Mouse (Mus musculus): ENCODE results near the gene Ndufa11. TPM values are rescaled to one million over a fixed set of nuclear protein-coding genes. Genes with fewer than 3 reads are reported as not detected.

The Ndufa11 gene
- polyA plus RNA-seq, 1 experiment from 2014 or later = 522 TPM

DNA sequence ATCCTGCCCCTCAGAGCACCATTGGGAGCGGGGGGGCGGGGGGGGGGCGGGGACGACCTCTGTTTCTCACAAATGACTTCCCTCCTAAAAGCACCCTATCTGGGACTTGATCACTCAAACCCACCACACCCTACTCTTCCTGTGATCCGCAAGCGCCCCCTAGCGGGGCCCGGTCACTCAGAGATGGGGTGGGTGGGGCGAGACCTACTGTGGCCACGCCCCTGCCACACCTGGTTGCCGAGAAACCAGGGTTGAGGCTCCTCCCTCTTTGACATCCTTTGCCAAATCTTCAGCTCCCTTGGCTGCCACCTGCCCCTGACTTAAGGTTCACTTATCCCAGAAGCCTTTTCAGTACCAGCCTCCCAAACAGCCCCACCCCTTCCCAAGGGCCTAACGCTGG, 40.6 kb downstream of the Ndufa11 start:
- H3K9ac ChIP-seq (ENCODE audit: low read length) = no peak overlapping the region
- H3K9me3 ChIP-seq (ENCODE audit: control insufficient read depth, low read length) = no peaks in the 10 kb centered on the region
- H3K4me3 ChIP-seq (ENCODE audit: low read depth, low read length) = no peak overlapping the region
- peaks cover 42% of the 10 kb centered on the region for H3K27me3 ChIP-seq (replicated peaks; ENCODE audit: control insufficient read depth, insufficient read depth, low read length)
- WGBS = 6% methylated on average over 12 of the region's 12 CpGs
- ATAC-seq (replicated peaks; ENCODE audit: low FRiP score, low TSS enrichment, low read depth) (no peak), DNase-seq (ENCODE audit: low spot score) (peak; percentile 81)
- peaks cover 24% of the 10 kb centered on the region for H3K4me1 ChIP-seq (replicated peaks; ENCODE audit: control insufficient read depth, insufficient read depth, low read length)
- H3K27ac ChIP-seq (ENCODE audit: low read depth) = no peak overlapping the region
- no peak overlapping the region for H3K4me2 ChIP-seq (ENCODE audit: low read length)
- H3K36me3 ChIP-seq (ENCODE audit: control insufficient read depth, insufficient read depth, low read length) = no peaks in the 10 kb centered on the region

DNA sequence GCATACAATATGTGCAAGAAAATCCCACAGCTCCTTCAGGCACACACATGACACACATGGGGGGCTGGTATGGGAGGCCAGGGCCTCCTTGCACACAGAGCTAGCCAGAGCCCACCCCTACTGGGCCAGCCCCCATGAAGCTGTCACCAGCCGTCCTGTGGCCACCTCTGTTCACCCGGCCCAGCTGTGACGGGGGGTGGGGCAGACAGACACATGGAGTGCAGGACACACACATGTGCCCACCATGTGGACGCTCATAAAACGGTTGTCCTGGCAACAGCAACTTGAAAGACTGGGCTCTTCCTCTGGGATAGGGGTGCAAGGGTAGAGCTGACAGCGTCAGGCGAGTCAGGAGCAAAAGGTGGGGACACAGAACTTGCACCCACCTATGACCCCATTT, 41.7 kb downstream of the Ndufa11 start:
- no peak overlapping the region for H3K27ac ChIP-seq (ENCODE audit: low read depth)
- H3K9ac ChIP-seq (ENCODE audit: low read length) = no peak overlapping the region
- no peak overlapping the region for H3K4me2 ChIP-seq (ENCODE audit: low read length)
- DNase-seq (ENCODE audit: low spot score) (no peak), ATAC-seq (replicated peaks; ENCODE audit: low FRiP score, low TSS enrichment, low read depth) (no peak)
- no peak overlapping the region for H3K4me3 ChIP-seq (ENCODE audit: low read depth, low read length)
- no peaks in the 10 kb centered on the region for H3K36me3 ChIP-seq (ENCODE audit: control insufficient read depth, insufficient read depth, low read length)
- H3K4me1 ChIP-seq (replicated peaks; ENCODE audit: control insufficient read depth, insufficient read depth, low read length) = peaks cover 21% of the 10 kb centered on the region
- no peaks in the 10 kb centered on the region for H3K9me3 ChIP-seq (ENCODE audit: control insufficient read depth, low read length)
- peaks cover 31% of the 10 kb centered on the region for H3K27me3 ChIP-seq (replicated peaks; ENCODE audit: control insufficient read depth, insufficient read depth, low read length)
- WGBS = 58% methylated on average over 7 of the region's 7 CpGs

DNA sequence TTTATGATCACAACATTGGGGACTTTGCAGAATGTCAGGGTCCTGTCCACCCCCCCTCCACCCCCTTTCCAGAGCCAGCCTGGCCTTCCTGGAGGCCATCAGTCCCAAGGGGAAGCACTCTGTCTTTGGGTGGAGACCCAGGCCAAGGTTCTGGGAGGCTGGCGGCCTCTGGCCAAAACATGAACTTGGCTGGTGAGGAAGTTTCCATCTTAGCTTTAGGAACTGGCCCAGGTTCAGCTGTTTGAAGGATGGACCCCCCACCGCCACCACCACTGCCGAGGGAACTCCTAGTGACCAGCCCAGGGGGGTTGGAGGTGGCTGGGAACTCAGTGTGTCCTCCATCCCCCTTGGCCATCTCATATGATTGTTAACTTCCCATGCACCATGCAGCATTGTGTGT, 43.5 kb downstream of the Ndufa11 start:
- H3K4me3 ChIP-seq (ENCODE audit: low read depth, low read length) = no peak overlapping the region
- DNase-seq (ENCODE audit: low spot score) (no peak), ATAC-seq (replicated peaks; ENCODE audit: low FRiP score, low TSS enrichment, low read depth) (no peak)
- whole genome bisulfite sequencing = 62% methylated on average over 3 of the region's 3 CpGs
- H3K4me2 ChIP-seq (ENCODE audit: low read length) = no peak overlapping the region
- no peak overlapping the region for H3K27ac ChIP-seq (ENCODE audit: low read depth)
- H3K27me3 ChIP-seq (replicated peaks; ENCODE audit: control insufficient read depth, insufficient read depth, low read length) = peaks cover 13% of the 10 kb centered on the region
- H3K9me3 ChIP-seq (ENCODE audit: control insufficient read depth, low read length) = no peaks in the 10 kb centered on the region
- H3K36me3 ChIP-seq (ENCODE audit: control insufficient read depth, insufficient read depth, low read length) = no peaks in the 10 kb centered on the region
- no peak overlapping the region for H3K9ac ChIP-seq (ENCODE audit: low read length)
- peaks cover 26% of the 10 kb centered on the region for H3K4me1 ChIP-seq (replicated peaks; ENCODE audit: control insufficient read depth, insufficient read depth, low read length)

DNA sequence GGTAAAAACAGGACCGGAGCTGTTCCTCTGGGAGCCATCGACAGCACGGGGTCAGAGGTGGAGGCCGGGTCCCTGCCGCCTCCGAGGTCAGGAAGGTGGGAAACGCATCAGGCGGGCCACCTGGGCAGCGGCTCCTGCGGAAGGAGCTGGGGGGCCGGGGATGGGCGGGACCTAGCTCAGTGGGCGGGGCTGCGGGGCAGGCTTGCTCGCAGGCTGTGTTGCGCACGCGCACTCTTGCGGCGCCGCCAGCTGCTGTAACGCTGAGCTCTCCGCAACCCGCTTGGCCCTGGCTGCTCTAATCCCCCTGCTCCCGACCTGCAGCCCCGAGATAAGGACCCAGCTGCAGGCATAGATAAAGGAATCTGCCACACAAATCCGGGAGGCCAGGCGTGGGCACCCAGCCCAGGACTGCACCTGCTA, 44.4 kb downstream of the Ndufa11 start:
- DNase-seq (ENCODE audit: low spot score) (peak; percentile 94), ATAC-seq (replicated peaks; ENCODE audit: low FRiP score, low TSS enrichment, low read depth) (peak; percentile 16)
- Histone ChIP-seq H3K36me3 (ENCODE audit: control insufficient read depth, insufficient read depth, low read length) (peaks cover 3% of the 10 kb centered on the region; the same call in 1 of the 2 replicates), H3K27me3 (replicated peaks; ENCODE audit: control insufficient read depth, insufficient read depth, low read length) (peaks cover 4% of the 10 kb centered on the region; the same call in 1 of the 2 replicates), H3K9me3 (ENCODE audit: control insufficient read depth, low read length) (no peaks in the 10 kb centered on the region), H3K4me2 (ENCODE audit: low read length) (peak overlapping the region; percentile 68), H3K9ac (ENCODE audit: low read length) (peak overlapping the region; percentile 49), H3K4me3 (ENCODE audit: low read depth, low read length) (peak overlapping the region; percentile 43), H3K27ac (ENCODE audit: low read depth) (peak overlapping the region; percentile 35), H3K4me1 (replicated peaks; ENCODE audit: control insufficient read depth, insufficient read depth, low read length) (peaks cover 26% of the 10 kb centered on the region)
- WGBS = under 1% methylated on average over 28 of the region's 28 CpGs

DNA sequence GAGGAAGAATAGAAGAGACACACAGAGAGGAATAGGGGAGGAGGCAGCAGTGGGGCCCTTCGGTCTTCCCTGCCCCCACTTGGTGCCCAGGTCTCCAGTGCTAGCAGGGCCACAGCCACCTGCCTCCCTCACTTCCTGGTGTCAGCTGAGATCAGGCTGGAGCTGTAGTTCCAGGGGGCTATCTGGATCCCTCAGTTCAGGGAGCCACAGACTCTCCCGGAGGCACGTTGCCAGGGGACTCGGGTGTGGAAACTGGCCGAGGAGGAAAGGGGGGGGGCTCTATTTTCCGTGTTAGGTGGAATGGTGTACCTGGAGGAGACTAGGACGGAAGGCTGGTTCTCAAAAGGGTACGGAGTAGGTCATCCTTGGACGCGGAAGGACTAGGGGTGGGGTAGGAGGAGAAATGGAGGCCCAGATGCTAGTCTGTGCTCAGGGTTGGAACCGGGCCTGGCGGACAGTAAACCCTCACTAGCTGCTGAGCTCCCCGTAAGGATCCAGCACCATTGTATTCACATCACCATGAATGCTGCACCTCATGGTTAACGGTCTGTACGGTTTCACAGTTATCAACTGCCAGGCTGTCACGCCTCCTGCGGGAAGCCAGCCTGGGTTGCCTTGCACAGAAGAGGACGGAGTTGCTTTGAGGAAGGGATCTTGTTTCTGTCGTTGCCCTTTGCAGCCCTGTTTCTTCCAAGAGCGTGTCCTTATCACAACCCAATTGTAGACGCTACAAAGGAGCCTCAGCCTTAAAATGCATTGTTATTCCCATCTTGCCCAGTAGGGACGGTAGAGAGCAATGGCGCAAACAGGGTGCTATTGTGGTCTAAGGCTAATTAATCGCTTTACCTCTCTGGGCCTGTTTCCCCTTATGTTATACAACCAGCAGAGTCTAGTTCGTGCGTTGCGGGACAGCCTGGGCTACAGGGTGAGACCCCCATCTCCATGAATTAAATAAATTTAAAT, 45.5 kb downstream of the Ndufa11 start:
- peak overlapping the region; percentile 68; the same call in 1 of the 2 replicates for H3K4me2 ChIP-seq (ENCODE audit: low read length)
- peaks cover 20% of the 10 kb centered on the region for H3K4me1 ChIP-seq (replicated peaks; ENCODE audit: control insufficient read depth, insufficient read depth, low read length)
- H3K27ac ChIP-seq (ENCODE audit: low read depth) = peak overlapping the region; percentile 35
- ATAC-seq (replicated peaks; ENCODE audit: low FRiP score, low TSS enrichment, low read depth) (no peak), DNase-seq (ENCODE audit: low spot score) (peak; percentile 78)
- H3K36me3 ChIP-seq (ENCODE audit: control insufficient read depth, insufficient read depth, low read length) = peaks cover 14% of the 10 kb centered on the region
- no peak overlapping the region for H3K9ac ChIP-seq (ENCODE audit: low read length)
- no peaks in the 10 kb centered on the region for H3K27me3 ChIP-seq (replicated peaks; ENCODE audit: control insufficient read depth, insufficient read depth, low read length)
- WGBS = 46% methylated on average over 27 of the region's 27 CpGs
- H3K9me3 ChIP-seq (ENCODE audit: control insufficient read depth, low read length) = no peaks in the 10 kb centered on the region
- no peak overlapping the region for H3K4me3 ChIP-seq (ENCODE audit: low read depth, low read length)

DNA sequence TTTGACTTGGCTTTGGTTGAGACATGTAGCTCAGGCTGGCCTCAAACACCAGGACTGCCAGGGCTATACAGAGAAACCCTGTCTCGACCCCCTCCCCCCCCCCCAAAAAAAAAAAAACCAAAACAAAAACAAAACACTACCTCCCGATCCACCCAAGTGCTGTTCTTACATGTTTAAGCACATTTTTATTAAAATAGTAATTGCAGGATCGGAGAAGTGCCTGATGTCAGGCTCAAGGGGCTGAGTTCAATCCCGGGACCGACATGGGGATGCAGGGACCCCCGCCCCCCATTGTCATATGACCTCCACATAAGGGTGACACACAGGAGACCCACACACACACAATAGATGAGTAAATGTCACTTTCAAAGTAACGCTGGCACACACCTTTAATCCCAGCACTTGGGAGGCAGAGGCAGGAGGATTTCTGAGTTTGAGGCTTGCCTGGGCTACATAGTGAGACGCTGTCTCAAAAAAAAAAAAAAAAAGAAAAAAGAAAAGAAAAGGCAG, 46.2 kb downstream of the Ndufa11 start:
- no peak overlapping the region; the same call in 1 of the 2 replicates for H3K27ac ChIP-seq (ENCODE audit: low read depth)

DNA sequence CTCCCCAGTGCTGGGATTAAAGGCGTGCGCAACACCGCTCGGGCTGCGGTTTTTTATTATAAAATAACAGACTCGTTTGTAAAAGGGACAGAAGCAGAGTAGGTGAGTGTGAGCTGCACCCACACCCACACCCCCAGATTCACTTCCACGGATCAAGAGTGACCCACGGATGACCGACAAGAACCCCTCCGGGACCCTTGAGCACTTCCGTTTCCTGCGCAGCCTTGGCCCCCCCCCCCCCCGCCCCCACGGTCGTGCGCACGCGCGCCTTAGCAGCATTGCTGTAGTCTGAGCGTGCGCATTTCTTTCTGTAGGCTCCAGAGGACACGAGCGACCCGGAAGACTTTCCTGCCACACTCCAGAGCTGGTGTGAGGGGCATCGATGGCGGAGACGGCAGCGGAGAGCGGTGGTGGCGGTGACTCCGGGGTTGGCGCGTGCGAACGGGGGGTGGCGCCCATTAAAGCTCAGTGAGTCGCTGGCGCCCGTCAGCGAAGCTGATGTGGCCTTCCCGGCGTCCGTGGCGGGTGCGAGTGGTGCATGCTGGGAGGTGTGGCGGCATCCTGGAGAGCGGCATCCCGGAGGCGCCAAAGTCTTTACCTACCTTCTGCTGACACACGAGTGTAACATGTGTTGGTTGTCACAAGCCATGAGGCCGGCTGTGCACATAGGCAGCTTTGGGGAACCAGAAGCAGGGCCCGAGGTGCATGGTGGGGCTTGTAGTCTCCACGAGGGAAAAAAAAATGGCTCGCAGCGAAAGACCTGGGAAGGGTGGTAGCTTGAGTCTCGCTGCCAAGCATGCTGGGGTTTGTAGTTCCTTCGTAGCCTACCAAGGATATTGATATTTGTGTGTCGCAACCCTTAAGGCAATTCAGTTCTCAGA, 47.1 kb downstream of the Ndufa11 start, which contains the start of gene Dus3l:
TSS of gene Dus3l (plus strand) at position 284 of the 881 bp plus-strand sequence.
- Histone ChIP-seq H3K4me3 (ENCODE audit: low read depth, low read length) (peak within 1 kb of the TSS; percentile 71), H3K36me3 (ENCODE audit: control insufficient read depth, insufficient read depth, low read length) (peaks cover 30% of the 10 kb centered on the region), H3K4me2 (ENCODE audit: low read length) (peak within 1 kb of the TSS; percentile 67), H3K27ac (ENCODE audit: low read depth) (peak within 1 kb of the TSS; percentile 89), H3K9me3 (ENCODE audit: control insufficient read depth, low read length) (no peaks in the 10 kb centered on the region), H3K9ac (ENCODE audit: low read length) (peak within 1 kb of the TSS; percentile 80), H3K4me1 (replicated peaks; ENCODE audit: control insufficient read depth, insufficient read depth, low read length) (peaks cover 19% of the 10 kb centered on the region), H3K27me3 (replicated peaks; ENCODE audit: control insufficient read depth, insufficient read depth, low read length) (no peaks in the 10 kb centered on the region)
- WGBS = 2% methylated on average over 56 of the region's 58 CpGs
- ATAC-seq (replicated peaks; ENCODE audit: low FRiP score, low TSS enrichment, low read depth) (peak; percentile 71), DNase-seq (ENCODE audit: low spot score) (peak; percentile 95)

More for the DNA sequence above, 46.2 kb downstream of the Ndufa11 start:
- no peaks in the 10 kb centered on the region for H3K27me3 ChIP-seq (replicated peaks; ENCODE audit: control insufficient read depth, insufficient read depth, low read length)
- H3K4me2 ChIP-seq (ENCODE audit: low read length) = peak overlapping the region; percentile 67
- no peak for DNase-seq (ENCODE audit: low spot score)
- H3K4me1 ChIP-seq (replicated peaks; ENCODE audit: control insufficient read depth, insufficient read depth, low read length) = peaks cover 19% of the 10 kb centered on the region
- H3K36me3 ChIP-seq (ENCODE audit: control insufficient read depth, insufficient read depth, low read length) = peaks cover 21% of the 10 kb centered on the region
- no peak overlapping the region for H3K9ac ChIP-seq (ENCODE audit: low read length)
- WGBS = 82% methylated on average over 8 of the region's 8 CpGs
- peak overlapping the region; percentile 71 for H3K4me3 ChIP-seq (ENCODE audit: low read depth, low read length)
- H3K9me3 ChIP-seq (ENCODE audit: control insufficient read depth, low read length) = no peaks in the 10 kb centered on the region
- no peak for ATAC-seq (replicated peaks; ENCODE audit: low FRiP score, low TSS enrichment, low read depth)

DNA sequence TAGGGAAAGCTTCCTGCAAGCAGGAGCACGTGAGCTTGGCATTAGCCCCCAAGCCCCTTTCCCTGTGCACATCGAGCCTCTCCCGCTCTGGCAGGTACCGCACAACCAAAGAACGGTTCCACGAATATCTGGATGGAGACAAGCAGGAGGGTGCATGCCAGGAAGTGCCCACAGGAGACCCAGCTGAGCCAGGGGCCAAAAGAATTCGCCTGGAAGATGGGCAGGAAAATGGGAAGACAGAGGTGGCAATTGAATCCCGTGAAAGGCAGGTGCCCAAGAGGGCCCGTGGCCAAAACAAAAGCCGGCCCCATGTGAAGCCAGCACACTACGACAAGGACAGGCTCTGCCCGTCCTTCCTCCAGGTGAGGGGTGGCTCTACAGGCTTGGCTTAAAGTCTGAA, 47.9 kb downstream of the Ndufa11 start:
- no peak for DNase-seq (ENCODE audit: low spot score)
- H3K4me3 ChIP-seq (ENCODE audit: low read depth, low read length) = peak overlapping the region; percentile 71
- H3K9me3 ChIP-seq (ENCODE audit: control insufficient read depth, low read length) = no peaks in the 10 kb centered on the region
- no peak for ATAC-seq (replicated peaks; ENCODE audit: low FRiP score, low TSS enrichment, low read depth)
- H3K27me3 ChIP-seq (replicated peaks; ENCODE audit: control insufficient read depth, insufficient read depth, low read length) = no peaks in the 10 kb centered on the region
- H3K27ac ChIP-seq (ENCODE audit: low read depth) = 0 out of 2 replicates have a peak overlapping the region, but pooled peaks have one; percentile 89
- H3K4me1 ChIP-seq (replicated peaks; ENCODE audit: control insufficient read depth, insufficient read depth, low read length) = peaks cover 19% of the 10 kb centered on the region
- H3K4me2 ChIP-seq (ENCODE audit: low read length) = peak overlapping the region; percentile 67
- peak overlapping the region; percentile 80 for H3K9ac ChIP-seq (ENCODE audit: low read length)
- peaks cover 38% of the 10 kb centered on the region for H3K36me3 ChIP-seq (ENCODE audit: control insufficient read depth, insufficient read depth, low read length)
- WGBS = 57% methylated on average over 12 of the region's 12 CpGs
